ENCODE assay signal across 24 mouse cellular contexts in genomic region chr4:119589423-119589822, GRCm38 (mm10). TPM values are rescaled to one million over a fixed set of nuclear protein-coding genes. Genes with fewer than 3 reads are reported as not detected.
DNase-seq lines count a peak whose midpoint lies in the region; ATAC-seq and TF ChIP-seq lines count a peak whose summit lies in the region.
"Had no signal": no experiment of that assay in that cellular context is flagged by ENCODE, and none has a peak within 500 bp of the region (broad histone marks: within the 10 kb centered on the region; RNA-seq: fewer than 3 reads in every experiment).

No protein-coding gene starts in this region.

- no peak overlapping the region for H3K9ac ChIP-seq in kidney, embryonic 16.5 days (replicated peaks; ENCODE audit: low read length)
- H3K9ac ChIP-seq in liver, adult 2 months (ENCODE audit: low read depth, low read length) = no peak overlapping the region
- H3K9ac ChIP-seq: embryonic facial prominence, embryonic 13.5 days; forebrain, embryonic 12.5 days; forebrain, postnatal 0 days; hindbrain, embryonic 12.5 days had no signal

- H3K27ac ChIP-seq in kidney, embryonic 16.5 days (ENCODE audit: low read length) = no peak overlapping the region
- H3K27ac ChIP-seq in liver, adult 2 months (replicated peaks; ENCODE audit: insufficient read depth, low read depth, low read length) = no peak overlapping the region
- H3K27ac ChIP-seq: embryonic facial prominence, embryonic 13.5 days; forebrain, embryonic 12.5 days; heart, embryonic 10.5 days; hindbrain, embryonic 12.5 days had no signal

- peak; percentile 32 for DNase-seq in adrenal gland, adult 2 months
- no peak for DNase-seq in adrenal gland, postnatal 14 days
- peak; percentile 13 to 24 for DNase-seq in kidney, adult 8-10 months
- DNase-seq in liver, adult 2 months (ENCODE audit: extremely low read depth, low read depth, low spot score) = peak; percentile 47
- DNase-seq in liver = no peak
- DNase-seq in heart, adult 11 months = no peak
- DNase-seq: adrenal gland, postnatal 25 days; B cell, adult 2 months; cerebellum, adult 18-20 months; cerebellum, adult 9-11 months; cerebellum, postnatal 36 days; forebrain, postnatal 0 days; gastrocnemius, postnatal 36 days; heart, adult 18-20 months; heart, postnatal 10 days; heart, postnatal 4 days had no signal

- TF ChIP-seq CTCF in liver, adult 2 months (IDR thresholded peaks at IDR 0.05; ENCODE audit: low read depth, low read length) = no peak

- ATAC-seq in kidney, embryonic 16.5 days (ENCODE audit: low FRiP score, low TSS enrichment) = no peak
- ATAC-seq: forebrain, postnatal 0 days had no signal

- peaks cover 3% of the 10 kb centered on the region; the same call in 1 of the 2 replicates for H3K79me2 ChIP-seq in liver, adult 2 months (ENCODE audit: control insufficient read depth, insufficient read depth, low read length)

- H3K4me2 ChIP-seq in kidney, embryonic 16.5 days (replicated peaks; ENCODE audit: low read depth, low read length) = no peak overlapping the region
- H3K4me2 ChIP-seq: embryonic facial prominence, embryonic 13.5 days; forebrain, embryonic 12.5 days; hindbrain, embryonic 12.5 days had no signal

- no peaks in the 10 kb centered on the region for H3K9me3 ChIP-seq in kidney, embryonic 16.5 days (ENCODE audit: low read length)
- H3K9me3 ChIP-seq: embryonic facial prominence, embryonic 13.5 days; forebrain, embryonic 12.5 days; heart, embryonic 10.5 days; hindbrain, embryonic 12.5 days had no signal

- H3K4me3 ChIP-seq in kidney, embryonic 16.5 days (ENCODE audit: low read length) = no peak overlapping the region
- no peak overlapping the region for H3K4me3 ChIP-seq in liver, adult 2 months (ENCODE audit: insufficient read depth, low read depth, low read length)
- H3K4me3 ChIP-seq: embryonic facial prominence, embryonic 13.5 days; forebrain, embryonic 12.5 days; heart, embryonic 10.5 days; hindbrain, embryonic 12.5 days had no signal

- WGBS in kidney, embryonic 16.5 days = 70% methylated on average over 2 of the region's 2 CpGs
- 39% methylated on average over 2 of the region's 2 CpGs for WGBS in liver, adult 2 months

- H3K36me3 ChIP-seq in kidney, embryonic 16.5 days (ENCODE audit: insufficient read depth, low read length) = peaks cover 27% of the 10 kb centered on the region
- peaks cover 15% of the 10 kb centered on the region for H3K36me3 ChIP-seq in liver, adult 2 months (ENCODE audit: control insufficient read depth, insufficient read depth, low read length)

- no peaks in the 10 kb centered on the region for H3K27me3 ChIP-seq in kidney, embryonic 16.5 days (ENCODE audit: insufficient read depth, low read length)
- no peaks in the 10 kb centered on the region for H3K27me3 ChIP-seq in liver, adult 2 months (ENCODE audit: control insufficient read depth, insufficient read depth, low read length)
- H3K27me3 ChIP-seq: embryonic facial prominence, embryonic 13.5 days; forebrain, embryonic 12.5 days; hindbrain, embryonic 12.5 days had no signal

- no peaks in the 10 kb centered on the region for H3K4me1 ChIP-seq in kidney, embryonic 16.5 days (ENCODE audit: insufficient read depth, low read length)
- H3K4me1 ChIP-seq in liver, adult 2 months (ENCODE audit: control insufficient read depth, insufficient read depth, low read length) = no peaks in the 10 kb centered on the region; the same call in 1 of the 2 replicates
- H3K4me1 ChIP-seq: embryonic facial prominence, embryonic 13.5 days; heart, embryonic 10.5 days had no signal

- no peak for TF ChIP-seq POLR2A in liver, adult 2 months (IDR thresholded peaks at IDR 0.05; ENCODE audit: extremely low read depth, insufficient read depth, low read length)

RNA-seq across cellular contexts. Expression of gene Guca2a, which starts 48.1 kb away (rescaled TPM):
- not detected for total RNA-seq in adrenal gland, adult 2 months (2021)
- not detected in 2 replicates for polyA plus RNA-seq in adrenal gland, adult 2 months (2012; rRNA removed)
- not detected in 2 replicates for total RNA-seq in adrenal gland, postnatal 14 days (2021)
- 11.4 and 13.4 TPM in 2 replicates for polyA plus RNA-seq in kidney, embryonic 16.5 days (2015; fragmentation: Nextera tagmentation; extraction: Ambion mirVana)
- total RNA-seq in liver, adult 2 months (2014; rRNA removed) = not detected in 2 replicates
- polyA plus RNA-seq in liver, adult 2 months (2012; rRNA removed) = 0.36 and 1.2 TPM in 2 replicates
- total RNA-seq: forebrain, postnatal 0 days; gastrocnemius, adult 18-20 months; gastrocnemius, postnatal 36 days; heart, adult 18-20 months; heart, postnatal 10 days; heart, postnatal 4 days; MEL had no signal
- polyA plus RNA-seq: embryonic facial prominence, embryonic 13.5 days; forebrain, embryonic 12.5 days; forebrain, postnatal 0 days; heart, embryonic 10.5 days; heart, embryonic 14.5 days; hindbrain, embryonic 12.5 days had no signal

RNA-seq across cellular contexts. Expression of gene Frg2f1, which starts 50.1 kb away (rescaled TPM):
- total RNA-seq in adrenal gland, adult 2 months (2021) = 1 to 10 TPM; 8.2 to 9.5 TPM
- 24.8 and 32.4 TPM in 2 replicates for polyA plus RNA-seq in adrenal gland, adult 2 months (2012; rRNA removed)
- total RNA-seq in adrenal gland, postnatal 14 days (2021) = 8.8 and 10.7 TPM in 2 replicates
- polyA plus RNA-seq in kidney, embryonic 16.5 days (2015; fragmentation: Nextera tagmentation; extraction: Ambion mirVana) = 4.5 and 5.4 TPM in 2 replicates
- total RNA-seq in liver, adult 2 months (2014; rRNA removed) = 7.9 and 12.1 TPM in 2 replicates
- 9.6 and 9.7 TPM in 2 replicates for polyA plus RNA-seq in liver, adult 2 months (2012; rRNA removed)

RNA-seq across cellular contexts. Expression of gene Foxj3, which starts 52.6 kb away (rescaled TPM):
- 10 to 100 TPM; 41.8 to 43.6 TPM for total RNA-seq in adrenal gland, adult 2 months (2021)
- polyA plus RNA-seq in adrenal gland, adult 2 months (2012; rRNA removed) = 10.2 and 11.8 TPM in 2 replicates
- 26.9 and 32.0 TPM in 2 replicates for total RNA-seq in adrenal gland, postnatal 14 days (2021)
- polyA plus RNA-seq in kidney, embryonic 16.5 days (2015; fragmentation: Nextera tagmentation; extraction: Ambion mirVana) = 25.4 and 27.8 TPM in 2 replicates
- 6.2 and 7.7 TPM in 2 replicates for total RNA-seq in liver, adult 2 months (2014; rRNA removed)
- polyA plus RNA-seq in liver, adult 2 months (2012; rRNA removed) = 5.0 and 6.7 TPM in 2 replicates

Comparison
In these comparisons a context has a peak if more than half of its experiments do, and no peak if none do; other contexts are left out.
1. DNase-seq: peak in adrenal gland, adult 2 months (single experiment), kidney, adult 8-10 months (2 of 2) and liver, adult 2 months (single experiment); none in adrenal gland, postnatal 14 days (single experiment), liver (single experiment) and heart, adult 11 months (single experiment).